Mouse (Mus musculus) liver, embryonic 11.5 days (tissue): Measurements from ENCODE around the gene Vwa3a. TPM values are rescaled to one million over a fixed set of nuclear protein-coding genes. Genes with fewer than 3 reads are reported as not detected.

Source experiments
- ATAC-seq: fragments of 200-750 bp; cut with Nextera tagmentation; replicated peaks from 2 replicates; pipeline ENCODE4 v1.8.0; 2017; ENCODE audit warnings: moderate number of reproducible peaks, mild to moderate bottlenecking, moderate TSS enrichment, moderate library complexity; ENCODE audit not compliant: low FRiP score
- DNase-seq: peaks from one replicate; pipeline ENCODE4 v3.0.0-alpha.2; 2017; ENCODE audit warnings: low spot score
- H3K27ac ChIP-seq: fragments of 300-500 bp; sonication (generic); 2 replicates; pipeline ENCODE4 v1.5.1; 2014; ENCODE audit warnings: mild to moderate bottlenecking, low read depth, low read length, control low read depth
- H3K27me3 ChIP-seq: fragments of 300-500 bp; sonication (generic); replicated peaks from 2 replicates; pipeline ENCODE4 v1.6.1; 2014; ENCODE audit warnings: low read length, mixed read lengths; ENCODE audit not compliant: control insufficient read depth, insufficient read depth
- H3K36me3 ChIP-seq: fragments of 300-500 bp; sonication (generic); 2 replicates; pipeline ENCODE4 v1.6.1; 2014; ENCODE audit warnings: mild to moderate bottlenecking, low read length, moderate library complexity, mixed read lengths; ENCODE audit not compliant: control insufficient read depth, insufficient read depth
- H3K4me1 ChIP-seq: fragments of 300-500 bp; sonication (generic); replicated peaks from 2 replicates; pipeline ENCODE4 v1.6.1; 2014; ENCODE audit warnings: low read length, mixed read lengths; ENCODE audit not compliant: control insufficient read depth, insufficient read depth
- H3K4me2 ChIP-seq: fragments of 300-500 bp; sonication (generic); 2 replicates; pipeline ENCODE4 v1.6.1; 2014; ENCODE audit warnings: mild to moderate bottlenecking, control low read depth, moderate library complexity
- H3K4me3 ChIP-seq: fragments of 300-500 bp; sonication (generic); 2 replicates; pipeline ENCODE4 v1.5.1; 2014; ENCODE audit warnings: low read depth, low read length, control low read depth
- H3K9ac ChIP-seq: fragments of 300-500 bp; sonication (generic); 2 replicates; pipeline ENCODE4 v1.6.1; 2014; ENCODE audit warnings: low read depth, low read length, control low read depth
- H3K9me3 ChIP-seq: fragments of 300-500 bp; sonication (generic); 2 replicates; pipeline ENCODE4 v1.6.1; 2016; ENCODE audit warnings: low read length, inconsistent platforms, mixed read lengths; ENCODE audit not compliant: control insufficient read depth
- WGBS: fragments of 180-500 bp; shearing (Covaris S2); extraction: QIAGEN DNeasy Blood & Tissue Kit; methylation state at CpG from one replicate; pipeline ENCODE4 v1.1.7; 2014; 5-methylcytosine and 5-hydroxymethylcytosine counted together
- polyA plus RNA-seq: library from polyadenylated mRNA; unstranded; fragments of >200 nt; fragmentation: Nextera tagmentation; extraction: Ambion mirVana; gene quantifications from 2 replicates; pipeline ENCODE4 v1.2.1, GENCODE M21; 2014

Vwa3a gene
- polyA plus RNA-seq, 1 experiment from 2014 or later: 0.08 TPM

GRCm38 (mm10) chr7:120844689-120845088 lies 105.6 kb downstream of the Vwa3a start:
- DNase-seq (no peak), ATAC-seq (no peak)
- 37% methylated on average over 9 of the region's 9 CpGs for WGBS
- H3K9me3 ChIP-seq: no peaks in the 10 kb centered on the region
- H3K27me3 ChIP-seq: no peaks in the 10 kb centered on the region
- no peaks in the 10 kb centered on the region; the same call in 1 of the 2 replicates for H3K36me3 ChIP-seq
- H3K9ac ChIP-seq: peak overlapping the region; percentile 90; the same call in 1 of the 2 replicates
- H3K4me2 ChIP-seq: peak overlapping the region; percentile 79
- H3K27ac ChIP-seq: no peak overlapping the region; the same call in 1 of the 2 replicates
- H3K4me1 ChIP-seq: peaks cover 20% of the 10 kb centered on the region
- H3K4me3 ChIP-seq: peak overlapping the region; percentile 89

- ATAC-seq: no peak
- H3K36me3 ChIP-seq: no peaks in the 10 kb centered on the region; the same call in 1 of the 2 replicates
Observed at GRCm38 (mm10) chr7:120848831-120849512, 109.9 kb downstream of the Vwa3a start.

GRCm38 (mm10) chr7:120850165-120850564 lies 111.0 kb downstream of the Vwa3a start:
- no peak overlapping the region for H3K9ac ChIP-seq
- ATAC-seq (no peak), DNase-seq (no peak)
- 84% methylated on average over 3 of the region's 3 CpGs for WGBS
- H3K27ac ChIP-seq: no peak overlapping the region
- H3K9me3 ChIP-seq: no peaks in the 10 kb centered on the region
- H3K4me1 ChIP-seq: peaks cover 28% of the 10 kb centered on the region
- H3K36me3 ChIP-seq: no peaks in the 10 kb centered on the region; the same call in 1 of the 2 replicates
- no peak overlapping the region for H3K4me2 ChIP-seq
- H3K4me3 ChIP-seq: no peak overlapping the region
- H3K27me3 ChIP-seq: no peaks in the 10 kb centered on the region

More at GRCm38 (mm10) chr7:120848831-120849512, 109.9 kb downstream of the Vwa3a start:
- no peak overlapping the region for H3K27ac ChIP-seq
- peaks cover 35% of the 10 kb centered on the region for H3K4me1 ChIP-seq
- H3K4me3 ChIP-seq: no peak overlapping the region
- H3K9ac ChIP-seq: no peak overlapping the region
- no peaks in the 10 kb centered on the region for H3K9me3 ChIP-seq
- no peak for DNase-seq
- WGBS: 70% methylated on average over 3 of the region's 3 CpGs
- H3K4me2 ChIP-seq: no peak overlapping the region
- H3K27me3 ChIP-seq: no peaks in the 10 kb centered on the region

Other genes starting within 250 kb of the Vwa3a start
- gene Uqcrc2, start 104.1 kb upstream of the Vwa3a start, polyA plus RNA-seq: 232 and 235 TPM in 2 replicates
- gene Pdzd9, start 69.0 kb upstream of the Vwa3a start, polyA plus RNA-seq: 0.23 and 0.29 TPM in 2 replicates
- 11.3 and 12.7 TPM in 2 replicates for gene Mosmo, start 61.7 kb upstream of the Vwa3a start, polyA plus RNA-seq
- gene Gm5737, start 73.0 kb downstream of the Vwa3a start, polyA plus RNA-seq: not detected in 2 replicates
- 21.2 and 23.2 TPM in 2 replicates for gene Eef2k, start 103.5 kb downstream of the Vwa3a start, polyA plus RNA-seq
- gene Polr3e, start 178.4 kb downstream of the Vwa3a start, polyA plus RNA-seq: 30.0 and 31.3 TPM in 2 replicates
- 16.3 and 17.3 TPM in 2 replicates for gene Cdr2, start 243.0 kb downstream of the Vwa3a start, polyA plus RNA-seq
- 0.38 TPM in 1 of 2 replicates, not detected in the other for gene Mfsd13b, start 243.2 kb downstream of the Vwa3a start, polyA plus RNA-seq